Mouse (Mus musculus) lung, embryonic 16.5 days (tissue): ENCODE data around the gene Ncor2. TPM values are rescaled to one million over a fixed set of nuclear protein-coding genes. Genes with fewer than 3 reads are reported as not detected.

Experiments
- ATAC-seq: fragments of 200-750 bp; cut with Nextera tagmentation; 2 replicates; pipeline ENCODE4 v1.8.0; 2017; ENCODE audit warnings: low read depth, mild to moderate bottlenecking, moderate library complexity
- H3K27ac ChIP-seq: fragments of 300-500 bp; sonication (generic); 2 replicates; pipeline ENCODE4 v1.5.1; 2014; ENCODE audit warnings: mild to moderate bottlenecking, control low read depth, low read length
- H3K27me3 ChIP-seq: fragments of 300-500 bp; sonication (generic); 2 replicates; pipeline ENCODE4 v1.6.1; 2014; ENCODE audit warnings: low read depth, low read length, mixed read lengths; ENCODE audit not compliant: control insufficient read depth, insufficient read depth
- H3K36me3 ChIP-seq: fragments of 300-500 bp; sonication (generic); 2 replicates; pipeline ENCODE4 v1.6.1; 2014; ENCODE audit warnings: low read length; ENCODE audit not compliant: control insufficient read depth, insufficient read depth
- H3K4me1 ChIP-seq: fragments of 300-500 bp; sonication (generic); replicated peaks from 2 replicates; pipeline ENCODE4 v1.6.1; 2014; ENCODE audit warnings: low read length, mixed read lengths; ENCODE audit not compliant: control insufficient read depth, insufficient read depth
- H3K4me2 ChIP-seq: fragments of 300-500 bp; sonication (generic); 2 replicates; pipeline ENCODE4 v1.6.1; 2014; ENCODE audit warnings: low read depth, low read length, control low read depth
- H3K4me3 ChIP-seq: fragments of 300-500 bp; sonication (generic); 2 replicates; pipeline ENCODE4 v1.5.1; 2014; ENCODE audit warnings: mild to moderate bottlenecking, low read length, control low read depth
- H3K9ac ChIP-seq: fragments of 300-500 bp; sonication (generic); 2 replicates; pipeline ENCODE4 v1.6.1; 2014; ENCODE audit warnings: low read length, control low read depth
- H3K9me3 ChIP-seq: fragments of 300-500 bp; sonication (generic); 2 replicates; pipeline ENCODE4 v1.6.1; 2016; ENCODE audit warnings: low read length; ENCODE audit not compliant: control insufficient read depth
- WGBS: fragments of 180-500 bp; shearing (Covaris S2); extraction: QIAGEN DNeasy Blood & Tissue Kit; methylation state at CpG from one replicate; pipeline ENCODE4 v1.1.7; 2014; 5-methylcytosine and 5-hydroxymethylcytosine counted together
- polyA plus RNA-seq: library from polyadenylated mRNA; unstranded; fragments of >200 nt; fragmentation: Nextera tagmentation; extraction: Ambion mirVana; gene quantifications from 2 replicates; pipeline ENCODE4 v1.2.1, GENCODE M21; 2015

The Ncor2 gene
- polyA plus RNA-seq, 1 experiment from 2014 or later, result 20.3 TPM

DNA sequence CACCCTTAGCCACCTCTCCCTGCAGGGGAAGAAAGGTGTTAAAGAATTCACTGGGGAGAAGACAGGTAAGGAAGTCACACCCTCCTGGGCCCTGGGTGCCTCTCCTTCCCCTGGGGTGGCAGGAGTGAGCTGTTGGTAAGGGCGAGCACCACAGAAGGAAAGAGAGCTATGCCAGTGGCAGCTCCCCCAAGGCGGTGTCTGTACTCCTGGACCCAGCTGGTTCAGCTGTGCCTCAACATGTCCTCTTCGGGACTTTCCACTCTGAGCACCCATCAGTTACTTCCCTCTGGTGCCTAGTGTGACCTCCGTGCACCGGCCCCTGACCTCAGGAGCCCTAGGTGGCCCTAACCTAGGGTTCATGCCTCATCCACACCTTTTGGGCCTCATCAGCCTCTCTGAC is 31.9 kb downstream of the Ncor2 start:
- H3K27ac ChIP-seq, result no peak overlapping the region
- no peaks in the 10 kb centered on the region for H3K27me3 ChIP-seq
- peaks cover 73% of the 10 kb centered on the region for H3K4me1 ChIP-seq
- no peaks in the 10 kb centered on the region for H3K36me3 ChIP-seq
- no peaks in the 10 kb centered on the region for H3K9me3 ChIP-seq
- no peak overlapping the region for H3K4me3 ChIP-seq
- H3K9ac ChIP-seq, result no peak overlapping the region
- H3K4me2 ChIP-seq, result no peak overlapping the region
- 84% methylated on average over 5 of the region's 5 CpGs for whole genome bisulfite sequencing
- no peak for ATAC-seq

DNA sequence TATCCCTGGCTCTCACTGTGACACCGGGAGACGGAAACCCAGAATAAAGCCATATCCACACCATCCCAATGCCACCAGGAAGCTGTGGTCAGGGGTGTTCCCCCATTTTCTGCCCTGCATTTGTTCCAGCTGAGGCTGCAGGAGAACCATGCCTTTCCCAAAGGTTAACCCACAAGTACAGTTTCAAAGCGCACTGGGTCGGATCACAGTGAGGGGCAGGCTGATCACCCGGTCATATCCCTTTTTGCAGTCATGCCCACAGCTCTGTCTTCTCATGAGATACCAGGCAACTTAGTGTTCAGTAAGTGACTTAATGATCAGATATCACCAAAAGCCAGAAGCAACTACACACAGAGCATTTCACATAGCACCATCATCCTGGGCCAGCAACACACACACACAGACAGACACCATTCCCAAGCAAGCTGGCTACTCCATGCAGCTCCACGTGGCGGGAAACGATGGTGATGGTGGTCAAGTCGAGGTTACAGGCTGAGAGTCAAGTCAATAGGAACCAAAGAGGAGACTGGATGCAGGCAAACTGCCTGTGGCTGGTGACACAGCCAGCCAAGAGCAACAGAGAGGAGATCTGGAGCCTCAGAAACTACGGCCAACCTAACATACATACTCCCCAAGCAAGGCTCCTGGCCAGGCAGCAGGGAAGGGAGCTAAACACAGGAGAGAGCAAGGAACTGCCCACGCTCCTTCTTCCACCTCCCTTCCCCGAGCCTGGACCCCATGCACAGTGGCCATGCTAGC is 35.7 kb downstream of the Ncor2 start:
- 79% methylated on average over 12 of the region's 12 CpGs for WGBS
- H3K9me3 ChIP-seq, result no peaks in the 10 kb centered on the region
- no peak for ATAC-seq
- H3K4me3 ChIP-seq, result no peak overlapping the region
- no peaks in the 10 kb centered on the region for H3K27me3 ChIP-seq
- peaks cover 67% of the 10 kb centered on the region for H3K4me1 ChIP-seq
- no peaks in the 10 kb centered on the region for H3K36me3 ChIP-seq
- no peak overlapping the region for H3K27ac ChIP-seq
- H3K4me2 ChIP-seq, result no peak overlapping the region
- H3K9ac ChIP-seq, result no peak overlapping the region

DNA sequence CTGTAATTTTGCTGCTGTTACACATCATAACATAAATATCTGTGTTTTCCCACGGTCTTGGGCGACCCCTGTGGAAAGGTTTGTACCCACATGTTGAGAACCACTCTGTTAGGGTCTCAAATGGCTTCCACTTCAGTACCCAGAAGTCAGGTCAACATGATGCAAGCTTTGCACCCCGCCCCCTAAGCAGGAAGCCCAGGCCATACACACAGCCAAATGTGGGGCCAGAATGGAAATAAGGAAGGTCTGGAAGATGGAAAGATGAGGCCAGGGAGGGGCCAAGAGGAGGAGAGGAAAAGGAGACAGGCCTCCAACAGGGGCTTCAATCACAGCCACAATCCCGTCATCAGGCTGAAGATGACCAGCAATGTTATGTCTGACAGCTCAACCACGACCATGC is 37.1 kb downstream of the Ncor2 start:
- peak; percentile 10; the same call in 1 of the 2 replicates for ATAC-seq
- H3K27me3 ChIP-seq, result no peaks in the 10 kb centered on the region
- H3K27ac ChIP-seq, result peak overlapping the region; percentile 100
- H3K4me3 ChIP-seq, result no peak overlapping the region
- WGBS, result 20% methylated on average over 5 of the region's 5 CpGs
- no peaks in the 10 kb centered on the region for H3K9me3 ChIP-seq
- H3K4me1 ChIP-seq, result peaks cover 71% of the 10 kb centered on the region
- peak overlapping the region; percentile 28; the same call in 1 of the 2 replicates for H3K9ac ChIP-seq
- H3K4me2 ChIP-seq, result peak overlapping the region; percentile 53
- no peaks in the 10 kb centered on the region for H3K36me3 ChIP-seq

- 4% methylated on average over 7 of the region's 7 CpGs for WGBS
These were observed 37.5 kb downstream of the Ncor2 start for GRCm38 (mm10) chr5:125141525-125141880.

GRCm38 (mm10) chr5:125140832-125141524 is 38.0 kb downstream of the Ncor2 start:
- Histone ChIP-seq H3K9ac (peak overlapping the region; percentile 73), H3K27ac (peak overlapping the region; percentile 100), H3K4me1 (peaks cover 77% of the 10 kb centered on the region), H3K9me3 (no peaks in the 10 kb centered on the region), H3K4me2 (peak overlapping the region; percentile 78), H3K27me3 (no peaks in the 10 kb centered on the region), H3K4me3 (peak overlapping the region; percentile 49), H3K36me3 (no peaks in the 10 kb centered on the region)
- ATAC-seq, result peak; percentile 88
- 2% methylated on average over 27 of the region's 27 CpGs for WGBS

More at GRCm38 (mm10) chr5:125141525-125141880, 37.5 kb downstream of the Ncor2 start:
- H3K9me3 ChIP-seq, result no peaks in the 10 kb centered on the region
- ATAC-seq, result peak; percentile 73
- H3K4me1 ChIP-seq, result peaks cover 75% of the 10 kb centered on the region
- H3K4me3 ChIP-seq, result peak overlapping the region; percentile 34
- peak overlapping the region; percentile 53 for H3K4me2 ChIP-seq
- H3K9ac ChIP-seq, result peak overlapping the region; percentile 55; the same call in 1 of the 2 replicates
- no peaks in the 10 kb centered on the region for H3K27me3 ChIP-seq
- no peaks in the 10 kb centered on the region for H3K36me3 ChIP-seq
- peak overlapping the region; percentile 100 for H3K27ac ChIP-seq

DNA sequence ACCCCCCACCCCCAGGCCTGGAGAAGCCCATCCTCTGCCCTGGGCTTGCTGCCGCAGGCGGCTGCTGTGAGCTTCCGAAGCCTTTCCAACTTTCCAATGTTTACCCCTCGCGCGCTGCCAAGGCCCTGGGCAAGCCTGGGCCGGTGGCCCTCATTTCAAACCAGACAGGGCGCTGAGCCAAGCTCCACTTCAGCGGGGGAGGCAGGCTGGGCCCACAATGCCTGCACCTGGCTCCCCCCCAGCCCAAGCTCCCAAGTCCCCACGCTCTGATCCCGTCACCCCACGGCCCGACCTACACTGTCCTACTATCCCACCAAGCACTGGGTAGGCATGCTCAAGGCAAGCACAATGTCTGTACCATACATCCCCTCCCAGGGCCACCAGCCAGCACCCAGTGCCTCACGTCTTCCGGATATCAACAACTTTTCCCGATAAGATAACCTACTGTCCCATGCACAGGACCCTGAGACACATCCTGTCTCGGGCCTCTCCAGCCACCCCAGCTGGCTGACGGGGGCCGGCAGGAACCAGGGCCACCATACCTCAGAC is 38.8 kb downstream of the Ncor2 start:
- Histone ChIP-seq H3K4me3 (peak overlapping the region; percentile 49), H3K9ac (peak overlapping the region; percentile 73), H3K27me3 (no peaks in the 10 kb centered on the region), H3K36me3 (no peaks in the 10 kb centered on the region), H3K9me3 (no peaks in the 10 kb centered on the region), H3K4me2 (peak overlapping the region; percentile 78), H3K4me1 (peaks cover 73% of the 10 kb centered on the region), H3K27ac (peak overlapping the region; percentile 100)
- ATAC-seq, result peak; percentile 32
- 4% methylated on average over 19 of the region's 19 CpGs for WGBS

DNA sequence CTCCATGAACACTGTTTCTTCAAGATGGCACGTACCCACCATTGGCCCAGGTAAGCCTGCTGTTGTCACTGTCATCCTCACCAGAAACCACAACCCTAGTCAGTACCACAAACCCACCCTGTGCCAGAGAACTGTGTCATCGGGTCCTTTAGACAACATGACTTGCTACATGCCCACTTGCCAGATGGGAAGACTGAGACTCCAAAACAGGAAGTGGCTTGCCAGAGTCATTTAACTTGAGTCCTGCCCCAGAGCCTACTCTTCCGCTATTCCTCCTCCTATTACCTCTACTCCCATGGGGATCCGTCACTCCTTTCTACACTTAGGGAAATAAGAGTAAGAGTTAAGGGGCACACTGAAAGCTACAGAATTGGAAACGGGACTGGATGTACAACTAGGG is 39.4 kb downstream of the Ncor2 start:
- Histone ChIP-seq H3K9me3 (no peaks in the 10 kb centered on the region), H3K36me3 (no peaks in the 10 kb centered on the region), H3K27ac (peak overlapping the region; percentile 100), H3K4me2 (peak overlapping the region; percentile 78), H3K4me1 (peaks cover 77% of the 10 kb centered on the region), H3K4me3 (peak overlapping the region; percentile 49), H3K27me3 (no peaks in the 10 kb centered on the region), H3K9ac (peak overlapping the region; percentile 73)
- ATAC-seq, result no peak
- WGBS, result 63% methylated on average over 5 of the region's 5 CpGs

- no peaks in the 10 kb centered on the region for H3K36me3 ChIP-seq
- no peak overlapping the region for H3K4me3 ChIP-seq
- ATAC-seq, result no peak
- peak overlapping the region; percentile 6 for H3K9ac ChIP-seq
- no peaks in the 10 kb centered on the region for H3K9me3 ChIP-seq
- 61% methylated on average over 13 of the region's 13 CpGs for WGBS
- H3K27me3 ChIP-seq, result no peaks in the 10 kb centered on the region
- peak overlapping the region; percentile 100 for H3K27ac ChIP-seq
- H3K4me2 ChIP-seq, result peak overlapping the region; percentile 78; the same call in 1 of the 2 replicates
- H3K4me1 ChIP-seq, result peaks cover 82% of the 10 kb centered on the region
These were observed 40.1 kb downstream of the Ncor2 start for GRCm38 (mm10) chr5:125138841-125139430.
